Mouse (Mus musculus) neural tube, embryonic 11.5 days (tissue): ENCODE results near the gene Casc4. TPM values are rescaled to one million over a fixed set of nuclear protein-coding genes. Genes with fewer than 3 reads are reported as not detected.

Experiments
- ATAC-seq: fragments of 200-750 bp; cut with Nextera tagmentation; 2 replicates; pipeline ENCODE4 v1.8.0; 2017; ENCODE audit warnings: moderate number of reproducible peaks, mild to moderate bottlenecking, moderate TSS enrichment, moderate library complexity; ENCODE audit not compliant: insufficient read depth, low FRiP score, low TSS enrichment
- DNase-seq: peaks from one replicate; pipeline ENCODE4 v3.0.0-alpha.2; 2015; ENCODE audit warnings: low spot score
- H3K27ac ChIP-seq: fragments of 300-500 bp; sonication (generic); 2 replicates; pipeline ENCODE4 v1.5.1; 2014; ENCODE audit warnings: low read depth, mild to moderate bottlenecking, low read length
- H3K27me3 ChIP-seq: fragments of 300-500 bp; sonication (generic); 2 replicates; pipeline ENCODE4 v1.6.1; 2014; ENCODE audit warnings: mild to moderate bottlenecking, low read length, mixed read lengths; ENCODE audit not compliant: control insufficient read depth, insufficient read depth
- H3K36me3 ChIP-seq: fragments of 300-500 bp; sonication (generic); 2 replicates; pipeline ENCODE4 v1.6.1; 2014; ENCODE audit warnings: mild to moderate bottlenecking, low read length, moderate library complexity, mixed read lengths; ENCODE audit not compliant: control insufficient read depth, insufficient read depth
- H3K4me1 ChIP-seq: fragments of 300-500 bp; sonication (generic); 2 replicates; pipeline ENCODE4 v1.6.1; 2014; ENCODE audit warnings: low read length, mixed read lengths; ENCODE audit not compliant: control insufficient read depth, insufficient read depth
- H3K4me2 ChIP-seq: fragments of 300-500 bp; sonication (generic); 2 replicates; pipeline ENCODE4 v1.6.1; 2014; ENCODE audit warnings: low read depth, mild to moderate bottlenecking, moderate library complexity
- H3K4me3 ChIP-seq: fragments of 300-500 bp; sonication (generic); 2 replicates; pipeline ENCODE4 v1.5.1; 2014; ENCODE audit warnings: low read depth, low read length
- H3K9ac ChIP-seq: fragments of 300-500 bp; sonication (generic); 2 replicates; pipeline ENCODE4 v1.6.1; 2014; ENCODE audit warnings: mild to moderate bottlenecking, low read length
- H3K9me3 ChIP-seq: fragments of 300-500 bp; sonication (generic); 2 replicates; pipeline ENCODE4 v1.6.1; 2016; ENCODE audit warnings: low read length; ENCODE audit not compliant: control insufficient read depth
- whole genome bisulfite sequencing: fragments of 180-500 bp; shearing (Covaris S2); extraction: QIAGEN DNeasy Blood & Tissue Kit; methylation state at CpG from one replicate; pipeline ENCODE4 v1.1.7; 2014; 5-methylcytosine and 5-hydroxymethylcytosine counted together
- polyA plus RNA-seq: library from polyadenylated mRNA; unstranded; fragments of >200 nt; fragmentation: Nextera tagmentation; extraction: Ambion mirVana; gene quantifications from 2 replicates; pipeline ENCODE4 v1.2.1, GENCODE M21; 2014

The Casc4 gene
- polyA plus RNA-seq, 1 experiment from 2014 or later, result 25.3 TPM

DNA sequence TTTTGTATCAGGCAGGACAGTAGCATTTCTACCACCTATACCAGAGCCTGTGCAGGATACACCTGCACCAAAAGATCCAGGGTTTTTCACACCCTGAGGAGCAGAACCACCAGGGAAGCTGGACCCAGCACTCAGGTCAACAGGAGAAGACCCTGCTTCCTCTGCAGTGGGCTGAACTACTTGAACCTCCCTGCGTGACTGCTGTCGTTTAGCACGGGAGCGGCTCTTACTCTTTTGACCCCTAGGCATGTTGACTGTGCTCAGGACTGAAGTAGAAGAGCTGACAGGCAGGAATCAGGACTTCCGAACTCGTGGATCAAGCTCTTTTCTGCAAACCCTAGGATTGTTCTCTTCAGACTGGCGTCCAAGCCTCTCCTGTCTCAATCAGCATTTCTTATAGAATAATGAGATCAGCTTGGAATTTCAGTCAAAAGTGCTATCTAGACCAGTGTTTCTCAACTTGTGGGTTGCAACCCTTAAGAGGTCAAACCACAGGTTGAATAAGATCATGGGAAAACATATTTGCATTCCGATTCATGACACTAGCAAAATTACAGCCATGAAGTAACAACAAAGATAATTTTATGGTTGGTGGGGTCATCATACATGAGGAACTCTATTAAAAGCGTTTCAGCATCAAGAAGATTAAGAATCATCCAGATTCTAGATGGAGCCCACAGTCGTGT lies 88.3 kb downstream of the Casc4 start:
- peak overlapping the region; percentile 90 for H3K9ac ChIP-seq
- DNase-seq (peak; percentile 12), ATAC-seq (no peak)
- H3K27me3 ChIP-seq, result no peaks in the 10 kb centered on the region
- no peaks in the 10 kb centered on the region for H3K36me3 ChIP-seq
- no peak overlapping the region; the same call in 1 of the 2 replicates for H3K27ac ChIP-seq
- H3K4me3 ChIP-seq, result peak overlapping the region; percentile 81
- H3K4me2 ChIP-seq, result peak overlapping the region; percentile 54
- 19% methylated on average over 10 of the region's 10 CpGs for WGBS
- peaks cover 4% of the 10 kb centered on the region for H3K4me1 ChIP-seq
- no peaks in the 10 kb centered on the region for H3K9me3 ChIP-seq

DNA sequence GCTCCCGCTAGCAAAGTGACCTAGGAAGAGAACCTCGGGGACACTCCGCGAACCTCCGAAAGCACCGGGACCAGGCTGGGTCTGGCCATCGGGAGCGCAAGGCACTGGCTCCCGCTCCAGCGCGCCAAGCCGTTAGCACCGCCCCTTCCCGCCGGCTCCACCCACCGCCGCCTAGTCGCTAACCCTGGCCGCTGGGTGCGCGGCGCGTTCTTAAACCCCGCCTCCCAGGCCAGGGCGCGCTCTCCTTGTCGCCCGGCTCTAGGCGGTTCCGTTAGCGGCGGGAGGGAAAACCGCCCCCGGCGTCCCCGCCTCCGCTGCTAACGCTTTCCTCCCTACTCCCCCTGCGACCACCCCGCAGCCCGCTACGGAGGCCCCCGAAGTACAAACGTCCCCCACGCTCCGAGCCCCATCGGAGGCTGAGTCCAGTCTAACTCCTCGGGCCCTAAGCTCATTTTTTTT lies 89.0 kb downstream of the Casc4 start, which contains the start of the genes Ctdspl2 and Mageb3:
Ctdspl2 (plus strand) TSS at position 237 of the 459 bp plus-strand sequence.
Mageb3 (minus strand) TSS at position 328 of the 459 bp plus-strand sequence.
- H3K27me3 ChIP-seq, result no peaks in the 10 kb centered on the region
- peak within 1 kb of the TSS; percentile 81 for H3K4me3 ChIP-seq
- peak within 1 kb of the TSS; percentile 90 for H3K9ac ChIP-seq
- H3K4me1 ChIP-seq, result peaks cover 4% of the 10 kb centered on the region
- H3K36me3 ChIP-seq, result no peaks in the 10 kb centered on the region
- no peaks in the 10 kb centered on the region for H3K9me3 ChIP-seq
- under 1% methylated on average over 45 of the region's 48 CpGs for WGBS
- DNase-seq, result peak; percentile 98
- H3K4me2 ChIP-seq, result peak within 1 kb of the TSS; percentile 54
- peak within 1 kb of the TSS; percentile 75 for H3K27ac ChIP-seq
- ATAC-seq, result peak; percentile 96

DNA sequence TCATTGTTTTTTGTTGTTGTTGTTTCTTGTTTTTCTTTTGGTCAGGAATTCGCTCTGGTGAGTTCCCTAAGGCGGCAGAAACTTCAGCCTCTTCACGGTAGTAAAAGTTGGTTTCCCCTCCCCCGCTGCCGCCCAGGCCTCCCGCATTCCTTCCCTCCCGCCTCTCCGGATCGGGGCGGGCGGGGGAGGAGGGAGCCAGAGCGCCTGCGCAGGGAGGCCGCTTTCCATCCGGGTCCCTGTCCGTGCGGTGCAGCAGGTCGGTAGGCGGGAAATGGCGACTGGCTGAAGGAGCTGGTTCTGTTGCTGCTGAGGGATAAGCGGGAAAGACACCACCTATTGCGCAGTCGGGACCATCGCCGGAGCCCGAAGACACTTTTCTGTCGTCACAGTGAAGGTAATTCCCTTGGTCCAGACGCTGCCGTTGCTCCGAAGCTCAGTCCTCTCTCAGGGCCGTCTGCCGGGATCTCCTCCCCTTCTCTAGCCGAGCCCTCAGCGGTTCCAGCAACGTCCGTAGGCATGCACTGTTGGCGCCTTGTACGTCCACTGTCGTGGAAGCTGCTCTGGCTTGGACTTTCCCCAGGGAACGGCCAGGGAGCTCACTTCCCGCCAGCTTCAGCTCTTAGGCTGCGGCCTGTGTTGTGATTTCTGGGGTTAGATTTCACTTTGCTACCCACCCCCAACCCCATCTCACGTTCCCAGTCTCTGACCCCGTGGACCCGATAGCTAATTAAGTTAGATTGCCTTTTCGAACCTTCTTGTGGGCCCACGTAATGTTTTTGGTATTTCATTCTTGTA lies 89.7 kb downstream of the Casc4 start:
- H3K9ac ChIP-seq, result peak overlapping the region; percentile 90
- no peaks in the 10 kb centered on the region for H3K27me3 ChIP-seq
- ATAC-seq, result peak; percentile 94
- peak overlapping the region; percentile 75 for H3K27ac ChIP-seq
- H3K36me3 ChIP-seq, result no peaks in the 10 kb centered on the region
- H3K4me2 ChIP-seq, result peak overlapping the region; percentile 54
- peak; percentile 97 for DNase-seq
- H3K9me3 ChIP-seq, result no peaks in the 10 kb centered on the region
- under 1% methylated on average over 44 of the region's 47 CpGs for WGBS
- peak overlapping the region; percentile 81 for H3K4me3 ChIP-seq
- peaks cover 4% of the 10 kb centered on the region for H3K4me1 ChIP-seq

DNA sequence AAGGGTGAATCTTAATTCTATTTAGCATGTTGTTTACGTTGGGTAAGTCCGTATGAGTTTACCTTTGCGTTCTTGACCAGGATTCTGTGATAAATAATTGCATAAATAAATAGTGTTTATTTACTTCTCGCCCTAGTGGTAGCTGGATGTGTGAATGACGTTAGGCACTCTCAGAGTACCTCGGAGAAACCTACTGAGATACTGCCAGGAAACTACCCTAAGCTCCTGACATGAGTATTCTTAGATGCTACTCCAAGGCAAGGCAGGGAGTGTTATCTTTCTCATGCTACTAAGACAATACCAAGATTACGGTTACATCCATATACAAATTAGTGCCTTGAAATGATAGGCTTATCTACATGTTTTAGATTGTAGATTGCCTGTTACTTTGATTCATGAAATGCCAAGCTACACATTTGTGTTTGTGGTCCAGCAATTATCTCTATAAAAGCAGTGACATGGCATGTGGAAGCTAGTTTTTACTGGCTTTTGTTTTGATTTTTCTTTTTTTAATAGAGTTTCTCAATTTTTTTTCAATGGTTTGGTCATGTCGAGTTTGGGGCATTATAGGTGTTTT lies 90.5 kb downstream of the Casc4 start:
- H3K27me3 ChIP-seq, result no peaks in the 10 kb centered on the region
- H3K4me3 ChIP-seq, result peak overlapping the region; percentile 81
- H3K9me3 ChIP-seq, result no peaks in the 10 kb centered on the region
- H3K4me1 ChIP-seq, result peaks cover 4% of the 10 kb centered on the region
- ATAC-seq, result no peak
- peak overlapping the region; percentile 53 for H3K4me2 ChIP-seq
- 15% methylated on average over 8 of the region's 8 CpGs for WGBS
- peak overlapping the region; percentile 90 for H3K9ac ChIP-seq
- 0 out of 2 replicates have a peak, but pooled peaks cover 2% of the 10 kb centered on the region for H3K36me3 ChIP-seq
- no peak for DNase-seq
- no peak overlapping the region for H3K27ac ChIP-seq

Other genes starting within 250 kb of the Casc4 start
- 14.7 and 18.0 TPM in 2 replicates for gene Frmd5, start 59.9 kb upstream of the Casc4 start, polyA plus RNA-seq
- gene Ctdspl2, start 89.0 kb downstream of the Casc4 start, polyA plus RNA-seq, result 46.7 and 53.6 TPM in 2 replicates
- gene Mageb3, start 89.1 kb downstream of the Casc4 start, polyA plus RNA-seq, result 0.26 and 0.44 TPM in 2 replicates
- 13.6 and 14.6 TPM in 2 replicates for gene Eif3j1, start 161.6 kb downstream of the Casc4 start, polyA plus RNA-seq